Mouse (Mus musculus) adrenal gland, postnatal 4 days (tissue): ENCODE results near the gene Cuedc2. TPM values are rescaled to one million over a fixed set of nuclear protein-coding genes. Genes with fewer than 3 reads are reported as not detected.

Experiments
- DNase-seq, 2 experiments: peaks; one replicate each; pipeline ENCODE4 v3.0.0; 2021 to 2022; ENCODE audit warnings: low spot score in 2 of 2, mixed read lengths in 2 of 2
- total RNA-seq, 2 experiments: library from RNA; stranded (reverse); gene quantifications; 2 replicates each; pipeline ENCODE4 v1.2.3; 2021

Cuedc2 gene
- total RNA-seq, 2 experiments from 2014 or later: 106 to 112 TPM

DNA sequence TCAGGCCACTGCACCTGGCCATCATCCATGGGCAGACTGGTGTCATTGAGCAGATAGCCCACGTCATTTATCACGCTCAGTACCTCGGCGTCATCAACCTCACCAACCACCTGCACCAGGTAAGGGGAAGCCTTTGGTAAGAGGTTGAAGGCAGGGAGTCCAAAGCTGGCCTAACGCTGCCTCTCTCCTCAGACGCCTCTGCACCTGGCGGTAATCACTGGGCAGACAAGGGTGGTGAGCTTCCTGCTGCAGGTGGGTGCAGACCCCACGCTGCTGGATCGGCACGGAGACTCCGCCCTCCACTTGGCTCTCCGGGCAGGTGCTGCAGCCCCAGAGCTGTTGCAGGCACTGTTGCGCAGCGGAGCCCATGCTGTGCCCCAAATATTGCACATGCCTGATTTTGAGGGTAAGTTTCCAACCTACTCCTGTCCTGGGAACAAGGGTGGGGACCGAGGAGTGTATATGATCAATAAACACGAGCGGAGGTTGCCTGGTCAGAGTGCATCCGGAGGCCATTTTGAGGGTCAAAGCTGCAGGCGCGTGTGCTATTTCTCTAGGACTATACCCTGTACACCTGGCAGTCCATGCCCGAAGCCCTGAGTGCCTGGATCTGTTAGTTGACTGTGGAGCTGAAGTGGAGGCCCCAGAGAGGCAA is 28.7 kb downstream of the Cuedc2 start:
- DNase-seq: peak in 1 of 2 experiments; percentile 2

DNA sequence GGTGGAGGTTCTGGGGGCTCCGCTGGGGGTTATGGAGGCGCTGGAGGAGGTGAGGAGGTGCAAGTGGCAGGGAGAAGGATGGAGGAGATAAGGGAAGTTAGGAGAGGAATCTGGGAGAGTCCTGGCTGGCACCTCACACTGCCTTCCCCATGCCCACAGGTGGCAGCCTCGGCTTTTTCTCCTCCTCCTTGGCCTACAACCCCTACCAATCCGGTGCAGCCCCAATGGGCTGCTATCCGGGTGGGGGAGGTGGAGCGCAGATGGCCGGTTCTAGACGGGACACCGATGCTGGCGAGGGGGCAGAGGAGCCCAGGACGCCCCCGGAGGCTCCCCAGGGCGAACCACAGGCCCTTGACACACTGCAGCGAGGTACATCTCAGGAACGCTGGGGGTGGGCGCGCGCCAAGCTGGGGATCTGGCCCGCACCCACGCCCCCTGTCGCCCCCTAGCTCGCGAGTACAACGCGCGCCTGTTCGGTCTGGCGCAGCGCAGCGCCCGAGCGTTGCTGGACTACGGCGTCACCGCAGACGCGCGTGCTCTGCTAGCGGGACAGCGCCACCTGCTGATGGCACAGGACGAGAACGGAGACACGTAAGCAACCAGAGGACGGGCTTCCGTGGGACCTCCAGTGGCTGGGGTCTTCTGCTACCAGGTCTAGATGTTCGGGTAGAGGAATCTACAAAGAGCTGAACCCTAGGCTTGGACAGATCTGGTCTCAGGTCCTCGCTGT is 29.6 kb downstream of the Cuedc2 start:
- peak in 1 of 2 experiments; percentile 57 for DNase-seq

DNA sequence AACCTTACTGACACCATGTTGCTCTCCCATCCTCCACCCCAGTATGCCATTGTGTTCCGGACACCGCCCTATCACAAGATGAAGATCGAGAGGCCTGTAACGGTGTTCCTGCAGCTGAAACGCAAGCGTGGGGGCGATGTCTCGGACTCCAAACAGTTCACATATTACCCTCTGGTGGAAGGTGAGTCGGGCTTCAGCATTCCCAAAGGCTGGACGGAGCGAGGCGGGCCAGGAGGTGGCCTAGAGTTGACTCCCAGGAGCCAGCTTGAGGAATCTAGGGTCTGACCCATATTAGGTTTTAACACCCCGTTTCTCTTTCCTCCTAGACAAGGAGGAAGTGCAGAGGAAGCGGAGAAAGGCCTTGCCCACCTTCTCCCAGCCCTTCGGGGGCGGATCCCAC is 30.2 kb downstream of the Cuedc2 start:
- no peak for DNase-seq

DNA sequence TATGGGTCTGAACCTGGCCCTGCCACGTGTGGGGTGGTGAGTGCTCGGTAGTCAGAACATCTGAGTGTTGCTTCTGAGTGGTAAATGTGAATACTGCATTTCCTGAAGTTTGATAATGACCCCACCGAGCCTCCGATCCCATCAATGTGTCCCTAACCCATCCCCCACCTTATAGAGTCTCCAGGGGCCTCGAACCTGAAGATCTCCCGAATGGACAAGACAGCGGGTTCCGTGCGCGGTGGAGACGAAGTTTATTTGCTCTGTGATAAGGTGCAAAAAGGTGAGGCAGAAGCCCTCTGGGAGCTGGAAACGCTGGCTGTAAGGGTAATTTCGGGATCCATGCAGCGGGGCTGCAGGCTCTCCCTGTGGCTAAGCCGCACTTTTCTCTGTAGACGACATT is 30.7 kb downstream of the Cuedc2 start:
- DNase-seq: no peak

DNA sequence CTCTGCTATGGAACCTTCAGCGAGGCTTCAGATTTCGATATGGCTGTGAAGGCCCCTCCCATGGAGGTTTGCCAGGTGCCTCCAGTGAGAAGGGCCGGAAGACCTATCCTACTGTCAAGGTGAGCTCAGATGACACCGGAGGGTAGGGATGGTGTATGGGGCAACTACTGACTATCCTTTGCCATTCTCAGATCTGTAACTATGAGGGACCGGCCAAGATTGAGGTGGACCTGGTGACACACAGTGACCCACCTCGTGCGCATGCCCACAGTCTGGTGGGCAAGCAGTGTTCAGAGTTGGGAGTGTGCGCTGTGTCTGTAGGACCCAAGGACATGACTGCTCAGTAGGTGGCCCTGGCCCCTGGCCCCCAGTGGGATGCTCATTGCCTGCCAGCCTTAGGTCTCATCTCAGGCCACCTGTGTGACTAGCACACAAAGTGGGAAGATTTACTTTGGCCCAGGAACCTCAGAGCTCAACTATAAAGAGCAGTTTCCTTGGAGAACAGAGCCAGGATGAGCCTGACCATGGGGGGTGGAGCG is 31.7 kb downstream of the Cuedc2 start:
- no peak for DNase-seq

DNA sequence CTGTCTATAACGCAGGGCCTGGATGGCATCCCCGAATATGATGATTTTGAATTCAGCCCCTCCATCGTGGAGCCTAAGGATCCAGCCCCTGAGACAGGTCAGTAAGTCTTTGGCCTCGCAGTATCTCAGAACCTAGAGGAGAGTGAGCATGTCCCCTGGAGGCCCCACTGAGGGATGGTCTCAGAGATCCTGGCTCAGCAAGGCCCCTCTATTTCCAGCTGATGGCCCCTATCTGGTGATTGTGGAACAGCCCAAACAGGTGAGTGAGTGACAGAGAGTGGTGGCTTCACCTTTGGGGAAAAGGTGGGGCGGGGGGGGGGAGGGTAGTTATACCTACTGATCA is 32.3 kb downstream of the Cuedc2 start:
- no peak for DNase-seq

DNA sequence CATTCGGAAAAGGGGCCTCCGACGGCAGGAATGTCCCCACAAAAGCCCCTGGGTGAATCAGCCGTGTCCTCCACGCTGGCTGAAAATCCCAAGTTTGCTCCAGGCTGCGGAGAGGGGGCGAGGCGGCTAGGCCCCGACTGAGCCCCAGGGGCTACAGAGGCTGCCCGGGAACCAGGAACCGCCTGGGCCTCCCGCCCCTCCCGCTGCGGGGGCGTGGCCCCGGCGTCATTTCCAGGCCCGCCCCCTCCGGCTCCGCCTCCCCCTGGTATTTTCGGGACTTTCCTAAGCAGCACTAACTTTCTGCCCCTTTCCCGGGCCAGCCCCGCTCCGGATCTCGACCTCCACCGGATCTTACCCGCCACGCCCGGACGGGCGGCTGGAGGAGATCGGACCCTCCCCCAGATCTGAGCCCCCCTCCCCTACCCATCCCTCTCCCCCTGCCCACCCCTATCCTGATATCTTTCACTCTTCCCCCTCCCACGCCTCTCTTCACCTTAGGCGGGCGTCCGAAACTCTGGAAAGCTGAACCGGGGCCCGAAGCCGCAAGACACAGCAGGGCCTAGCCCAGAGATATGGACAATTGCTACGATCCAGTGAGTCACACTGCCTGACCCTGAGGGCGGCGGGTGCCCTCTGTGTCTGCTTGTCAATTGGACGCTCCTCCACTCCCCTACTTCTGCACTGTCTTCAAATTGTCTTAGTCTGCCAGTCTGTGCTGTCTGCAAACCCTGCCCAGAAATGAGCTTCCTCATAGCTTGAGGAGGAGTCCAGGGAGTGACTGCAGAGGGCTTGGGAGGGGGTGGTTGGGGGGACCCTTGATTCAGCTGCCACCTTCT is 32.9 kb downstream of the Cuedc2 start:
- DNase-seq: peak; percentile 67 to 83

DNA sequence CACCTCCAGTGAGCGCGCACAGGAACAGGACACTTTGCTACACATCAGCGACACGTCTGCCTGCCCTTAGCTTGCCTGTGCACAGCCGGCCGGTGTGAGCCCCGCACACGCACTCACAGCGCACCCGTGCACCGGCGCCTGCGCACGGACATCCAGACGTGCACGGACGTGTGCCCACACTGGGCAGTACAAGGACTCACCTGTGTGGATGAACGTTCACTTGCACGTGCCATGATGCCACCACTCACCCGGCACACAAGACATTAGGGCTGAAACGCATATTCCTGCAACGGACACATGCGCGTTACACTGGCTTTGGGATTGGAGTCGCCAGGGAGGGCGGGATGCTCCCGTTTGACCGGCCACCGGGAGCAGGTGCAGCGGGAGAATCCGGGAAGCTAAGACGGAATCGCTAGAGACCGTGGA is 33.6 kb downstream of the Cuedc2 start:
- DNase-seq: no peak

DNA sequence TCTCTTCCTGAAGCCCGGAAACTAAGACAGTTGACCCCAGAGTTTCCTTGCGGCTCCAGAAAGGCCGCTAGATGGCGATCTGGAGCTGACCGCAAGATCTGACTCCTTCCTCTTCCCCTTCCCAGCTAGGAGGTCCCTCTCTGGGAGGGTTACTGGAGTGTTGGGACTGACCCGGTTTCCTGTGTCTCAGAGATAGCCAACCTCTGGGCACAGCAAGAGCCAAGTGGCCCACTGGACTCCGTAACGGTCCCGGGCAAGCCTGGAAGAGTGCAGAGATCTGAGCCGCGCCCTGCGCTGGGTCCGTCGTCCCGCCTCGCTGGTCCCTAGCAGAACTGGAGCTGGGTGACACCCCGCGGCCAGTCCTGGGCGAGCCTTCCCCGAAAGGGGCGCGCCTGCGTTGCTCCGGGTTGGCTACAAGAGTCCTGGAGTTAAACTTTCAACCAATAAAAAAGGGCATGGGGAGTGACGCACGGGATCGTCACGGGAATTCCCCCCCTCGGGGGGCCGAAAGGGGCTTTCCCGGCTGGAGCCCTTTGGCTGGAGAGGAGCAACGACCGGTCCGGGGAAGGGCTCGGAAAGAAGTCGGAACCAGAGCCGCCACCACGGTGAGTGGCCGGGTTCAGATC is 34.2 kb downstream of the Cuedc2 start, which contains the start of gene Nfkb2:
Gene Nfkb2, plus strand, starts transcription at position 105 of the 626 bp plus-strand sequence.
- peak; percentile 87 to 95 for DNase-seq

DNA sequence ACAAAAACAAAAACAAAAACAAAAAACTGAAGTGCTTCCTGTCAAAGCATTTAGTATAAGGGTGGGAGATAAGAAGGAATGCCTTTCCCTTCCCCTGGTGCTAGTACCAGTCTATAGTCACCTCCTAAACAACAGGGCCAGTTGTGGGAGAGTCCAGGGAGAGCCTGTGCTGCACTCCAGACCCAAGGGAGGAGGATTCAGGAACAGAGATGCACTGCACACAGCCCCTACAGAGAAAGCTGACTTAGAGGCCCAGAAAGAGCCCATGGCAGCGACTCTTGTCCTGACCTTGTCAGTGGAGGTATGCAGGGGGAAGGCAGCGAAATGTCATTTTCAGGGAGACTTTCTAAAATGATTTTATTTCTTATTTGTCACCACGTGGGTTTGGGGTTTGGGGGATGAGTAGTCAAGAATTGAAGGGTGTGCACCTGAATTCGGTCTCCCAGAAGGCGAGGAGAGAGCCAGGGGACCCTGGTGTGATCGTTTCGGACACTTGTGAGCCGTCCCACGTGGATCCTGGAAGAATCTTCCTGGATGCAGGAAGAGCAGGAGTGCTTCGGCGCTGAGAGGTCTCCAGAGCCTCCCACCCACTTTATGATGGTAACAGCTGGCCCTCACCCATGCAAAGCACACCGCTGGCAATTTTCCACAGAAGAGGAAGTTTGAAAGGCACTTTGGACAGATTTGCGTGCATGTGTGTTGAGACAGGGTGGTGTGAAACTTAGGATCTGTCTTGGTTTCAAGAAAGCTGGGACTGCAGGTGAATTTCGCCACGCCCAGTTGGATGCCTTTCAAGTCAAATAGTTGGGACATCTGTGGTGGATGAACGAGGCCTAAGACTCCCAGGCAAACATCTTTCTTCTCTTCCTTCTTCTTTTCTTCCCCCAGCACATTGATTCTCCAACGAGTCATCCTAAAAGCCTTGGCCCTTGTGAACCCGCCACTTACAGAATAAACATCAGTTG is 35.0 kb downstream of the Cuedc2 start:
- DNase-seq: no peak

DNA sequence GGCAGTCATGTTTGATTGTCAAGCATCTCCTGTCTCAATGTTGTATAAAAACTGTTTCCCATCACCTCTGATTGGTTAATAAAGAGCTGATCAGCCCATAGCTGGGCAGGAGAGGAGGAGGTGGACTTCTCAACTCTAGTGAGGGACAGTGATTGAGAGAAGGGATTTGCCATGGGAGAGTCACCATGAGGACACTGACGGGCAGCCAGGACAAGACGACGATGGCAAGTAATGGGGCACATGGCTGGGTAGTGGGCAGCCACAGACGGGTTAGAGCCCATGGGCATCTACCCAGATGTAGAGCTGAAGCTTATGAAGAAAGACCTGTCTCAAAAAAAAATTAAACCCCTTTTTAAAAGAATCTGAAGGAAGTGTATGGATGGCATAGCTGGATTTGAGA is 36.0 kb downstream of the Cuedc2 start:
- no peak for DNase-seq

DNA sequence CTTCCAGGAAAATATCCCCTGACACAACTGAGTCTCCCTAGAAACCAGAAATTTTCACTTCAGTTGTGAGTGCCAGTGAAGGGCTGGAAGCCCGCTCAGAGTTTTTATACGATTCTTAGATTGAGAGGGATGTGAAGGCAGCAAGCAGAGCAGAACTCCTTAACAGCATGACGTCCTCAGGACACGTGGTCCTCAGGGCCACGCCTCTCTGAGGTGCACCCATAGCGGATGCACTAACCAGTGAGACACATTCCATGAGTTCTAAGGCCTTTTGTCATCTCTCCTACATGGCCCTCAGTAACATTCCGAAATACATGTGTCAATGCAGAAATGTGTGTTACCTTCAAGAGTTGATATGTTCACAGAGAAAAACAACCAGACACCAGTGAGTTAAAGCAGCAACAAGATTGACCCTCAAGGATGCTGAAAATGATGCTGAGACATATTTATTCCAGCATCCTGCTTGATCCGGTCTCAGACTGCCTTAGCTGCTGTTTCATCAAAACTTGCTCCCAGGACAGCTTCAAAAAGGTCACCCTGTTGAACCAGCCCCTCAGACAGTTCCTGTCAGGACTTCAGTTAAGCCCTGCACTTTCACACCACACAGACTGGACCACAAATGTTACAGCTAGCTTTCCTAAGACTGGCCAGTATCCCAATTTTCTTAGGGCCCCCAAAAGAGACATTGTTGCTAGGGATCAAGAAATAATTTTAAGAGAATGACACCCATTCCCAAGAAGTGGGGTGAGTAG is 38.0 kb downstream of the Cuedc2 start:
- DNase-seq: no peak

DNA sequence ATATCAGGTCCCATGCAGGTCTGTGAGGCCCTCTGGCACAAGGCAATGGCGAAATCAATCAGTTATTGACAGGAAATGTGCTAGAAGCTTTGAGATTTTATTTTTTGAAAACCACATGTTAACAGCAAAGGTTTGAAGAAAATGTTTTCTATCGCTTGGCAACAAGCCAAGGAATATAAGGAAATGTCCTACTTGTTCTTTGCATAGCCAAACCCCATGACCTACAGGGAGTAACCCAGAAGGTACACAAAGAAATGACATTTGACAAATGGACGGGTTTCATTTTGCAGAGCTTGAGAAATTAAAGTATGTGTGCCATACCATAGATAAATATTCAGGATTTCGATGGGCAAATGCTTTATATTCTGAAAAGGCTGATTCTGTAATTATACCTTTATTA is 41.6 kb downstream of the Cuedc2 start:
- DNase-seq: no peak

DNA sequence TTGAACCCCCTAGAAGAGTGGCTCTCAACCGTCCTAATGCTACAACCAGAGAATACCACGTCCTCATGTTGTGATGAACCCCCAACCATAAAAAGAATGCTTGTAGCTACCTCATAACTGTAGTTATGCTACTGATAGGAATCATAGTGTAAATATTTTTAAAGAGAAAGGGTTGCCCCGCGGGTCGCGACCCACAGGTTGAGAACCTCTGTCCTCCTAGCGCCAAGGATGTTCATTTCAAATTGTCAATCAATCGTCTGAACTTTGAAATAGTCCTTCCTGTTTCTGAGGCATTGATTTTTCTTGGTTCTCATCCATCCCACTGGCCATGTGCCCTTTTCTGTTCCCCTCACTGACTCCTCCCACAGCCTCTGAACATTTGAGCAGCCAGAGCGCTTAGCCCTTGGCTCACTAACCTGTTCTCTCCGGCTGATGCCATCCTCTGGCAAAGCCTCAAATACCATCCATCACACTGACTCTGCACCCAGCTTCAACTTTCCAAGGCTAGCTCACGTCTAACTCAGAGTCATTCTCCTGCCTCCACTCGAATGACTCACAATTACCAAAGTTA is 47.9 kb downstream of the Cuedc2 start:
- no peak for DNase-seq

DNA sequence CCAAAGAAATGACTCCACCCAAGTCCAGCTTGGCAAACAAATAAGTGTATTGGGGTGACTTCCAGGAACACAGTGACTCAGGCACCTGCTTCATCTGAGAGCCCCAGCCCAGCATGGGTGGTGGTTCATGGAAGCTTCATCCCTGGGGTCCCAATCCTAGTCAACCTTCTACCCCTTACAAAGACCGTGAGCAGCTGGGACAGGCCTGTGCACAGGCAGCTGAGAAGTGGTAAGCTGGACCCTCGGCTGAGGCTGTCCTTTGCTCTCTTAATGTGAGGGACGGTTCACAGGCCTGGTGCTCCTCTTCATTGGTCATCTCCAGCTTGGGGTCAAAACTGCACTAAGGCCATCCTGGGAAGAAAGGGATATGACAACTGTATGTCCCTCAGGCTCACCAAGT is 50.9 kb downstream of the Cuedc2 start:
- DNase-seq: no peak

DNA sequence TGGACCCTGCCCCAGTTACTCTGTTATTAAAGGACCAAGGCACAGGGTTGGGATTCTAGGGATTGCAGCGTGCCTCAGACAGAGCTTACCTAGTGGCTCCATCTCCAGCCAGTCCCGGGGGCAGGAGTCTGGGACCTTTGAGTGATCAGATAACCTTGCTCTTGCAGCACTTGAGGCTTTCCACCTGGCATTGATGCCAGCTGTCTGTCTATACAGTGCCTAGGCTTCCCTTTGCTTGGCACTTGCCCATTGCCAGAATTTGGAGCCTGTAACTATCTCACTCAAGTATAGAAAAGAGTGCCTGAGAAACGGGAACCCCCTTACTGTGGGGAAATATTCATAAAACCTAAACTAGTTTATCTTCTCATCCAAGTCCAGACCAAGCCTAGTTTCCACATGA is 51.6 kb downstream of the Cuedc2 start:
- no peak for DNase-seq

DNA sequence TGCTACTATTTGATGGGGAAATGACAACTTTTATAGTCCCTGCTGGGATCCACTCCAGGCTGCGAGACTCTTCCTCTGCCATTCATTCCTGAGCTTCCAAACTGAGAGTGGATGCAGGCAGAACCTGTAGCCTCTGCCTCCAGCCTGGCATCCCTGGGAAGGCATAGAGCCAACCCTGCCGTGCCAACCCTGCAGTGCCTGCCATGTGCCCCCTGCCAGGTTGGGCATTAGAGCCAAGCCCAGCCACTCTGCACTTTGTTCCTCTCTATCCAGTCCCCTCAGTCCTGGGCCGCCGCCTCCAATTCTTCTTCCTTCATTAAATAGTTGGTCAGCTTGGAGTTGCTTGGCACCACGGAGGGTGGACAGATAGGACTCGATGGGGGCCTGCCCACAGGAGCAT is 52.5 kb downstream of the Cuedc2 start:
- no peak for DNase-seq

DNA sequence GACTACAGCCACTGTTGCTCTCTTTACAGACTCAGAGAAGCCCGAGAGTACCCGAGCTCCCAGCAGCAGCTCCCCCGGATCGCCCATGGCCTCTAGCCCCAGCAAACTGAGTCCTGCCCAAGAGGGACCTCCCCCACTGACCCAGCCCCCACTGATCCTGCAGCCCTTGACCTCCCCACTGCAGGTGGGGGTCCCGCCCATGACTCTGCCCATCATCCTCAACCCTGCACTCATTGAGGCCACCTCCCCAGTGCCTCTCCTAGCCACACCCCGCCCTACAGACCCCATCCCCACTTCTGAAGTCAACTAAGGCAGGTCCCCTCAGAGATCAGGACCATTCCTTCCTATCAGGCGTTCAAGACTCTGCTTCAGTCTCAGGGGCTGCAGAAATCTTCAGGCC is 52.9 kb downstream of the Cuedc2 start:
- DNase-seq: no peak

DNA sequence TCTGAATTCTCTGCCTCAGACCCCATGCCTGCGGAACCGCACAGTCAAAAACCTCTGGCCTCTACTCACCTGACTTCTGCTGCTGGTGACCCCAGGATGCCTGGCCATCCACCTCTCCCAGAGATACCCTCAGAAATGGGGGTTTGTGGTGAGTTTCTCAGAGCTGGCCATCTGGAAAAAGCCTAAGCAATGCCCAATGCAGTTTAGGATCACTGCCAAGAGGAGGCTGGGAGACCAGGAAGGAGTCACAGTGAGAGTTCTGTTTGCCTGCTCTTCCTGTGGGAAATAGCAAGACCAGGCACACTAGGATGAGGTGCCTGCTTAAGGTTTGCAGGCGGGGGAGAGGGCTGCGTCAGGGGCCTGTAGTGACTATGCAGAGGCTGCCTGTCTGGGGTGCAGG is 53.8 kb downstream of the Cuedc2 start:
- DNase-seq: no peak
